Mouse (Mus musculus): Measurements from ENCODE around the gene Ccdc170. TPM values are rescaled to one million over a fixed set of nuclear protein-coding genes. Genes with fewer than 3 reads are reported as not detected.

Ccdc170 gene
- polyA plus RNA-seq, 1 experiment from 2014 or later: not detected

- no peak for ATAC-seq
- no peaks in the 10 kb centered on the region for H3K9me3 ChIP-seq (ENCODE audit: control insufficient read depth)
- H3K9ac ChIP-seq (ENCODE audit: low read depth, low read length): no peak overlapping the region
- H3K4me1 ChIP-seq (replicated peaks; ENCODE audit: control insufficient read depth, insufficient read depth, low read length): no peaks in the 10 kb centered on the region
- H3K27ac ChIP-seq (ENCODE audit: low read depth, low read length): no peak overlapping the region
- no peak for TF ChIP-seq CTCF (IDR thresholded peaks at IDR 0.05; ENCODE audit: low read depth)
- no peaks in the 10 kb centered on the region for H3K27me3 ChIP-seq (replicated peaks; ENCODE audit: control insufficient read depth, insufficient read depth, low read length)
- no peaks in the 10 kb centered on the region for H3K36me3 ChIP-seq (ENCODE audit: control insufficient read depth, insufficient read depth)
- no peak overlapping the region for H3K4me3 ChIP-seq (ENCODE audit: low read depth, low read length)
- WGBS: 82% methylated on average over 1 of the region's 1 CpGs
- no peak overlapping the region for H3K4me2 ChIP-seq (replicated peaks; ENCODE audit: low read depth)
Observed at GRCm38 (mm10) chr10:4483848-4484247, 1.5 kb downstream of the Ccdc170 start.

GRCm38 (mm10) chr10:4484986-4485385 is 2.7 kb downstream of the Ccdc170 start:
- H3K27ac ChIP-seq (ENCODE audit: low read depth, low read length): no peak overlapping the region
- no peak overlapping the region for H3K9ac ChIP-seq (ENCODE audit: low read depth, low read length)
- H3K4me3 ChIP-seq (ENCODE audit: low read depth, low read length): no peak overlapping the region
- no peak for TF ChIP-seq CTCF (IDR thresholded peaks at IDR 0.05; ENCODE audit: low read depth)
- WGBS: 79% methylated on average over 9 of the region's 9 CpGs
- no peaks in the 10 kb centered on the region for H3K9me3 ChIP-seq (ENCODE audit: control insufficient read depth)
- no peak for ATAC-seq
- no peaks in the 10 kb centered on the region for H3K27me3 ChIP-seq (replicated peaks; ENCODE audit: control insufficient read depth, insufficient read depth, low read length)
- no peaks in the 10 kb centered on the region for H3K4me1 ChIP-seq (replicated peaks; ENCODE audit: control insufficient read depth, insufficient read depth, low read length)
- no peaks in the 10 kb centered on the region for H3K36me3 ChIP-seq (ENCODE audit: control insufficient read depth, insufficient read depth)
- no peak overlapping the region for H3K4me2 ChIP-seq (replicated peaks; ENCODE audit: low read depth)

- H3K27me3 ChIP-seq (replicated peaks; ENCODE audit: control insufficient read depth, insufficient read depth, low read length): no peaks in the 10 kb centered on the region
- TF ChIP-seq CTCF (IDR thresholded peaks at IDR 0.05; ENCODE audit: low read depth): no peak
- no peak overlapping the region for H3K4me3 ChIP-seq (ENCODE audit: low read depth, low read length)
- no peak for ATAC-seq
- no peaks in the 10 kb centered on the region for H3K36me3 ChIP-seq (ENCODE audit: control insufficient read depth, insufficient read depth)
- H3K4me1 ChIP-seq (replicated peaks; ENCODE audit: control insufficient read depth, insufficient read depth, low read length): no peaks in the 10 kb centered on the region
- no peak overlapping the region for H3K4me2 ChIP-seq (replicated peaks; ENCODE audit: low read depth)
- no peaks in the 10 kb centered on the region for H3K9me3 ChIP-seq (ENCODE audit: control insufficient read depth)
- H3K27ac ChIP-seq (ENCODE audit: low read depth, low read length): no peak overlapping the region
- WGBS: 87% methylated on average over 5 of the region's 5 CpGs
- H3K9ac ChIP-seq (ENCODE audit: low read depth, low read length): no peak overlapping the region
Observed at GRCm38 (mm10) chr10:4489865-4490264, 7.6 kb downstream of the Ccdc170 start.

GRCm38 (mm10) chr10:4491281-4491680 is 9.0 kb downstream of the Ccdc170 start:
- H3K9ac ChIP-seq (ENCODE audit: low read depth, low read length): no peak overlapping the region
- H3K4me1 ChIP-seq (replicated peaks; ENCODE audit: control insufficient read depth, insufficient read depth, low read length): no peaks in the 10 kb centered on the region
- no peak overlapping the region for H3K27ac ChIP-seq (ENCODE audit: low read depth, low read length)
- H3K36me3 ChIP-seq (ENCODE audit: control insufficient read depth, insufficient read depth): no peaks in the 10 kb centered on the region
- TF ChIP-seq CTCF (IDR thresholded peaks at IDR 0.05; ENCODE audit: low read depth): no peak
- no peaks in the 10 kb centered on the region for H3K27me3 ChIP-seq (replicated peaks; ENCODE audit: control insufficient read depth, insufficient read depth, low read length)
- WGBS: 28% methylated on average over 2 of the region's 3 CpGs
- no peak overlapping the region for H3K4me2 ChIP-seq (replicated peaks; ENCODE audit: low read depth)
- no peaks in the 10 kb centered on the region for H3K9me3 ChIP-seq (ENCODE audit: control insufficient read depth)
- ATAC-seq: no peak
- no peak overlapping the region for H3K4me3 ChIP-seq (ENCODE audit: low read depth, low read length)

DNA sequence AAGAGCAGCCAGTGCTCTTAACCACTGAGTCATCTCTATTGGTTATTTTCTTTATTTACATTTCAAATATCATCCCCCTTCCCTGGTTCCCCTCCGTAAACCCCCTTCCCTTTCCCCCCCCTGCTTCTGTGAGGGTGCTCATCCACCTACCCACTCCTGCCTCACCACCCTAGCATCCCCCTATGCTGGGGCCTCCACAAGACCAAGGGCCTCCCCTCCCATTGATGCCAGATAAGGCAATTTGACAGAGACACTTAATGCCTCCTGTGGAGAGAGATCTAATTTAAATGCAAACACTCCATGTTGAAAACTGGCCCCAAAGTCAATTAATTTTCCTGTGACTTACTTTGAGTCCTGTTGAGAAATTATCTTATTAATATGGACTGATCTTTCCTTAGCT is 9.7 kb downstream of the Ccdc170 start:
- H3K27me3 ChIP-seq (replicated peaks; ENCODE audit: control insufficient read depth, insufficient read depth, low read length): no peaks in the 10 kb centered on the region
- H3K9me3 ChIP-seq (ENCODE audit: control insufficient read depth): no peaks in the 10 kb centered on the region
- ATAC-seq: no peak
- 80% methylated on average over 1 of the region's 1 CpGs for WGBS
- H3K36me3 ChIP-seq (ENCODE audit: control insufficient read depth, insufficient read depth): no peaks in the 10 kb centered on the region
- H3K9ac ChIP-seq (ENCODE audit: low read depth, low read length): no peak overlapping the region
- H3K4me3 ChIP-seq (ENCODE audit: low read depth, low read length): no peak overlapping the region
- H3K4me1 ChIP-seq (replicated peaks; ENCODE audit: control insufficient read depth, insufficient read depth, low read length): no peaks in the 10 kb centered on the region
- H3K4me2 ChIP-seq (replicated peaks; ENCODE audit: low read depth): no peak overlapping the region
- H3K27ac ChIP-seq (ENCODE audit: low read depth, low read length): no peak overlapping the region
- TF ChIP-seq CTCF (IDR thresholded peaks at IDR 0.05; ENCODE audit: low read depth): no peak

DNA sequence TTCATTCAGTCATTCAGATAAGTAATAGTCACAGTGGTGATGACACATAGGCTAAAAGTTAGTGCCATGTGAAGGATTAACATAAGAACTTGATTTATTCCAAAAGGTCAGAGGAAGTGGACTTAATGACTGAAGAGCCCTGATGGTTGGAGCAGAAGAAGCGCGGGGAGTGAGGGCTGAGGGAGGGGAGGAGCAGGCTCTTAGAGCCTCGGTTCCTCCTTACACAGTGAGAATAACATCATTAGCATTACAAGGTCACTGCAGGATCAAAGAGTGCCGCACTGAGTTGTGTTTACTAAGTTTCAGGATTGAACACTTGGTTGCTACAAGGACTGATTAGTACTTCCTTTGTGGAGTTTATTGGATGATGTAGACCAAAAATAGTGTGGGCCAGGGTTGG is 10.6 kb downstream of the Ccdc170 start:
- no peak overlapping the region for H3K9ac ChIP-seq (ENCODE audit: low read depth, low read length)
- WGBS: 27% methylated on average over 4 of the region's 4 CpGs
- H3K4me3 ChIP-seq (ENCODE audit: low read depth, low read length): no peak overlapping the region
- H3K27me3 ChIP-seq (replicated peaks; ENCODE audit: control insufficient read depth, insufficient read depth, low read length): no peaks in the 10 kb centered on the region
- no peak overlapping the region for H3K4me2 ChIP-seq (replicated peaks; ENCODE audit: low read depth)
- H3K27ac ChIP-seq (ENCODE audit: low read depth, low read length): no peak overlapping the region
- no peak for ATAC-seq
- no peak for TF ChIP-seq CTCF (IDR thresholded peaks at IDR 0.05; ENCODE audit: low read depth)
- H3K36me3 ChIP-seq (ENCODE audit: control insufficient read depth, insufficient read depth): no peaks in the 10 kb centered on the region
- no peaks in the 10 kb centered on the region for H3K4me1 ChIP-seq (replicated peaks; ENCODE audit: control insufficient read depth, insufficient read depth, low read length)
- no peaks in the 10 kb centered on the region for H3K9me3 ChIP-seq (ENCODE audit: control insufficient read depth)

- H3K4me1 ChIP-seq (replicated peaks; ENCODE audit: control insufficient read depth, insufficient read depth, low read length): no peaks in the 10 kb centered on the region
- H3K9ac ChIP-seq (ENCODE audit: low read depth, low read length): no peak overlapping the region
- no peaks in the 10 kb centered on the region for H3K27me3 ChIP-seq (replicated peaks; ENCODE audit: control insufficient read depth, insufficient read depth, low read length)
- no peaks in the 10 kb centered on the region for H3K36me3 ChIP-seq (ENCODE audit: control insufficient read depth, insufficient read depth)
- 71% methylated on average over 8 of the region's 8 CpGs for WGBS
- H3K27ac ChIP-seq (ENCODE audit: low read depth, low read length): no peak overlapping the region
- no peaks in the 10 kb centered on the region for H3K9me3 ChIP-seq (ENCODE audit: control insufficient read depth)
- no peak overlapping the region for H3K4me3 ChIP-seq (ENCODE audit: low read depth, low read length)
- ATAC-seq: no peak
- no peak overlapping the region for H3K4me2 ChIP-seq (replicated peaks; ENCODE audit: low read depth)
- no peak for TF ChIP-seq CTCF (IDR thresholded peaks at IDR 0.05; ENCODE audit: low read depth)
Observed at GRCm38 (mm10) chr10:4503251-4503650, 20.9 kb downstream of the Ccdc170 start.
